Mouse (Mus musculus): ENCODE measurements around the gene Smdt1. TPM values are rescaled to one million over a fixed set of nuclear protein-coding genes. Genes with fewer than 3 reads are reported as not detected.
A peak's percentile ranks its signal among the peaks of the same experiment; 100 is the strongest.

Smdt1 gene
- total and polyA plus RNA-seq, 2 experiments from 2014 or later: 288 to 392 TPM

DNA sequence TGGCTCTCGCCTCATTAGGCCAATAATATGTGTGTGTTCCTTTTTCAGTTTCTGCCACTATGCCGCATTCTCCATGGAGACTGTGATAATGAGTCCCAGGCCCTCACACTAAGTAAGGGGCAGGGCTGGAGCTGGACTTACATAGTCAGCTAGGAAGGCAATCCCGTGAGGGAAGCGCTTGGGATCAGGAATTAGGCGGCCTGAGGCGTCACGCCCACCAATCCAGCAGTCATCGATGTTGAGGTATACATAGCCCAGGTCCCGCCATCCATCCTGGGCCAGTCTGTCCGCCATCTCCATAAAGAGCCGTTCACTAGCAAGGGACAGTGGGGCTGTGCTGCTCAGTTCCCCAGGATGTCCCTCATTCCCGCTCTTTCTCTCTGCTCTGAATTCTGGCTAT lies 2.1 kb upstream of the Smdt1 start:
- H3K27me3 ChIP-seq (ENCODE audit: insufficient read depth, low read length): no peaks in the 10 kb centered on the region
- WGBS: 70% methylated on average over 12 of the region's 12 CpGs
- H3K4me1 ChIP-seq (ENCODE audit: insufficient read depth, low read length): peaks cover 14% of the 10 kb centered on the region; the same call in 1 of the 2 replicates
- no peak overlapping the region for H3K27ac ChIP-seq
- H3K4me2 ChIP-seq (ENCODE audit: low read depth, low read length): no peak overlapping the region
- ATAC-seq: no peak
- DNase-seq (ENCODE audit: low spot score): no peak
- TF ChIP-seq CTCF (IDR thresholded peaks at IDR 0.05; ENCODE audit: low read depth): no peak
- H3K9ac ChIP-seq (replicated peaks; ENCODE audit: low read length): no peak overlapping the region
- no peak overlapping the region for H3K4me3 ChIP-seq (ENCODE audit: low read length)
- H3K36me3 ChIP-seq (ENCODE audit: insufficient read depth, low read length): 0 out of 2 replicates have a peak, but pooled peaks cover 6% of the 10 kb centered on the region
- H3K9me3 ChIP-seq (ENCODE audit: low read length): no peaks in the 10 kb centered on the region

- Histone ChIP-seq H3K27ac (peak overlapping the region; percentile 45; the same call in 1 of the 2 replicates), H3K9ac (replicated peaks; ENCODE audit: low read length) (peak overlapping the region; percentile 54), H3K36me3 (ENCODE audit: insufficient read depth, low read length) (0 out of 2 replicates have a peak, but pooled peaks cover 6% of the 10 kb centered on the region), H3K27me3 (ENCODE audit: insufficient read depth, low read length) (no peaks in the 10 kb centered on the region), H3K4me2 (ENCODE audit: low read depth, low read length) (peak overlapping the region; percentile 64), H3K4me1 (ENCODE audit: insufficient read depth, low read length) (peaks cover 14% of the 10 kb centered on the region; the same call in 1 of the 2 replicates), H3K9me3 (ENCODE audit: low read length) (no peaks in the 10 kb centered on the region), H3K4me3 (ENCODE audit: low read length) (peak overlapping the region; percentile 48)
- TF ChIP-seq CTCF (IDR thresholded peaks at IDR 0.05; ENCODE audit: low read depth): no peak
- ATAC-seq (no peak), DNase-seq (ENCODE audit: low spot score) (no peak)
- 44% methylated on average over 4 of the region's 4 CpGs for WGBS
Observed at GRCm38 (mm10) chr15:82337875-82338274, 884 bp upstream of the Smdt1 start.

- 52% methylated on average over 10 of the region's 10 CpGs for WGBS
- Histone ChIP-seq H3K4me2 (ENCODE audit: low read depth, low read length) (peak overlapping the region; percentile 64), H3K36me3 (ENCODE audit: insufficient read depth, low read length) (0 out of 2 replicates have a peak, but pooled peaks cover 6% of the 10 kb centered on the region), H3K4me3 (ENCODE audit: low read length) (peak overlapping the region; percentile 48), H3K4me1 (ENCODE audit: insufficient read depth, low read length) (peaks cover 14% of the 10 kb centered on the region; the same call in 1 of the 2 replicates), H3K9ac (replicated peaks; ENCODE audit: low read length) (peak overlapping the region; percentile 54; the same call in 1 of the 2 replicates), H3K27ac (no peak overlapping the region), H3K9me3 (ENCODE audit: low read length) (no peaks in the 10 kb centered on the region), H3K27me3 (ENCODE audit: insufficient read depth, low read length) (no peaks in the 10 kb centered on the region)
- DNase-seq (ENCODE audit: low spot score) (no peak), ATAC-seq (no peak)
- no peak for TF ChIP-seq CTCF (IDR thresholded peaks at IDR 0.05; ENCODE audit: low read depth)
Observed at GRCm38 (mm10) chr15:82339150-82339549, 391 bp downstream of the Smdt1 start.

GRCm38 (mm10) chr15:82339634-82340254 lies 985 bp downstream of the Smdt1 start:
- no peak for TF ChIP-seq CTCF (IDR thresholded peaks at IDR 0.05; ENCODE audit: low read depth)
- Histone ChIP-seq H3K4me3 (ENCODE audit: low read length) (no peak overlapping the region), H3K9me3 (ENCODE audit: low read length) (no peaks in the 10 kb centered on the region), H3K4me1 (ENCODE audit: insufficient read depth, low read length) (peaks cover 14% of the 10 kb centered on the region; the same call in 1 of the 2 replicates), H3K27me3 (ENCODE audit: insufficient read depth, low read length) (no peaks in the 10 kb centered on the region), H3K4me2 (ENCODE audit: low read depth, low read length) (no peak overlapping the region), H3K36me3 (ENCODE audit: insufficient read depth, low read length) (0 out of 2 replicates have a peak, but pooled peaks cover 4% of the 10 kb centered on the region), H3K9ac (replicated peaks; ENCODE audit: low read length) (no peak overlapping the region), H3K27ac (no peak overlapping the region)
- DNase-seq (ENCODE audit: low spot score) (no peak), ATAC-seq (no peak)
- WGBS: 70% methylated on average over 8 of the region's 8 CpGs

- TF ChIP-seq CTCF (IDR thresholded peaks at IDR 0.05; ENCODE audit: low read depth): no peak
- Histone ChIP-seq H3K4me1 (ENCODE audit: insufficient read depth, low read length) (peaks cover 14% of the 10 kb centered on the region; the same call in 1 of the 2 replicates), H3K27me3 (ENCODE audit: insufficient read depth, low read length) (no peaks in the 10 kb centered on the region), H3K27ac (no peak overlapping the region), H3K36me3 (ENCODE audit: insufficient read depth, low read length) (no peaks in the 10 kb centered on the region), H3K4me2 (ENCODE audit: low read depth, low read length) (peak overlapping the region; percentile 53), H3K9ac (replicated peaks; ENCODE audit: low read length) (peak overlapping the region; percentile 44; the same call in 1 of the 2 replicates), H3K4me3 (ENCODE audit: low read length) (peak overlapping the region; percentile 28), H3K9me3 (ENCODE audit: low read length) (no peaks in the 10 kb centered on the region)
- 52% methylated on average over 21 of the region's 21 CpGs for whole genome bisulfite sequencing
- DNase-seq (ENCODE audit: low spot score) (no peak), ATAC-seq (no peak)
Observed at GRCm38 (mm10) chr15:82340414-82341035, 1.8 kb downstream of the Smdt1 start.

- Histone ChIP-seq H3K4me2 (ENCODE audit: low read depth, low read length) (peak overlapping the region; percentile 53), H3K9ac (replicated peaks; ENCODE audit: low read length) (peak overlapping the region; percentile 44; the same call in 1 of the 2 replicates), H3K27me3 (ENCODE audit: insufficient read depth, low read length) (no peaks in the 10 kb centered on the region), H3K9me3 (ENCODE audit: low read length) (no peaks in the 10 kb centered on the region), H3K4me1 (ENCODE audit: insufficient read depth, low read length) (peaks cover 14% of the 10 kb centered on the region; the same call in 1 of the 2 replicates), H3K4me3 (ENCODE audit: low read length) (peak overlapping the region; percentile 28), H3K36me3 (ENCODE audit: insufficient read depth, low read length) (no peaks in the 10 kb centered on the region), H3K27ac (no peak overlapping the region; the same call in 1 of the 2 replicates)
- 9% methylated on average over 35 of the region's 40 CpGs for WGBS
- TF ChIP-seq CTCF (IDR thresholded peaks at IDR 0.05; ENCODE audit: low read depth): no peak
- no peak for ATAC-seq
- DNase-seq (ENCODE audit: low spot score): no peak
Observed at GRCm38 (mm10) chr15:82341036-82341501, 2.3 kb downstream of the Smdt1 start.

All from hindbrain, postnatal 0 days (tissue).